21 mouse cellular contexts compared by ENCODE assay signal in genomic region chr12:70196341-70196740, GRCm38 (mm10). TPM values are rescaled to one million over a fixed set of nuclear protein-coding genes. Genes with fewer than 3 reads are reported as not detected.
"Had no signal": no experiment of that assay in that cellular context is flagged by ENCODE, and none has a peak within 500 bp of the region (broad histone marks: within the 10 kb centered on the region; RNA-seq: fewer than 3 reads in every experiment).

No protein-coding gene starts in this region.

- ATAC-seq: liver, postnatal 0 days; midbrain, embryonic 16.5 days had no signal

- H3K4me1 ChIP-seq: liver, embryonic 13.5 days; midbrain, embryonic 12.5 days had no signal

- H3K4me3 ChIP-seq: left cerebral cortex, adult 2 months; limb, embryonic 10.5 days; liver, embryonic 13.5 days; lung, embryonic 15.5 days; megakaryocyte, embryonic 14.5 days; midbrain, embryonic 12.5 days; neural tube, embryonic 13.5 days had no signal

- H3K36me3 ChIP-seq: limb, embryonic 10.5 days; midbrain, embryonic 12.5 days; neural tube, embryonic 13.5 days had no signal

- H3K4me2 ChIP-seq: liver, embryonic 13.5 days; lung, embryonic 15.5 days; midbrain, embryonic 12.5 days; neural tube, embryonic 13.5 days had no signal

- H3K27ac ChIP-seq: left cerebral cortex, adult 2 months; limb, embryonic 10.5 days; liver, embryonic 13.5 days; lung, embryonic 15.5 days; macrophage; midbrain, embryonic 12.5 days; neural tube, embryonic 13.5 days had no signal

- H3K9ac ChIP-seq: liver, embryonic 13.5 days; liver, postnatal 0 days; lung, embryonic 15.5 days; midbrain, embryonic 12.5 days; neural tube, embryonic 13.5 days had no signal

- DNase-seq: kidney, postnatal 10 days; liver, embryonic 13.5 days; liver, postnatal 0 days; lung, postnatal 14 days; retina, postnatal 1 day; right cerebral cortex, postnatal 4 days; spleen, adult 18-20 months; thymus, adult 18-20 months; thymus, postnatal 14 days had no signal

- H3K9me3 ChIP-seq: limb, embryonic 10.5 days; liver, embryonic 13.5 days; lung, embryonic 15.5 days; megakaryocyte, embryonic 14.5 days; midbrain, embryonic 12.5 days; neural tube, embryonic 13.5 days had no signal

- H3K27me3 ChIP-seq: liver, embryonic 13.5 days; lung, embryonic 15.5 days; megakaryocyte, embryonic 14.5 days; midbrain, embryonic 12.5 days; neural tube, embryonic 13.5 days had no signal

RNA-seq across cellular contexts. Expression of gene Abhd12b, which starts 42.4 kb away (rescaled TPM):
- total RNA-seq: layer of hippocampus, adult 8-10 months; layer of hippocampus, postnatal 14 days; left cerebral cortex, postnatal 14 days had no signal
- polyA plus RNA-seq: large intestine, adult 2 months; limb, embryonic 10.5 days; liver, embryonic 13.5 days; liver, postnatal 0 days; macrophage; midbrain, embryonic 12.5 days had no signal
